Mouse (Mus musculus) retina, embryonic 14.5 days (tissue): ENCODE measurements at regions not wholly inside any gene's neighbourhood (a gene's known extent, or its start where the extent isn't known, plus 50 kb on each side); places are given as distances from the start of the nearest gene placed in this dataset.
"Not testable (repeated sequence)": the region's sequence is repeated elsewhere in the genome, so short reads cannot be mapped to it uniquely, and the experiment has no call there.

Experiments
- DNase-seq: peaks from one replicate; pipeline ENCODE4 v3.0.0-alpha.2; 2015; ENCODE audit warnings: low spot score

DNA sequence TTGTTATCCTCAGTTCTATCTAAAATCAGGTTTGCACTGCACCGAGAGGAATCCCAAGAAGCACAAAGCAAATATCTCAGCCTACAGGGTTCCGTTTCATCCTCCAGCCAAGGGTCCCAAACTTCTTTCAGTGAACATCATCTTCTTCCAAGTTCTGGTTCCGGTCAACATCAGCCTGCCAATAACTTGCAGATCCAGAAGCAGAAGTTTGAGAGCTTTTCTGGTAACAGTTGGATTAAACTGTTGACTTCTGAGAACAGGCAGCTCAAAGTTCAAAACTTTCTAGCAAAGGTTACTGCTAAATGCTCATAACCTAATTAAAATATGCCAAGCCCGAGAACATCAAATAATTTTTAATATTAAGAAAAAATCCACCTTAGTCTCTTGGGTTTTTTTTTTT lies 237.0 kb upstream of the Gm37988 start:
- DNase-seq: no peak

DNA sequence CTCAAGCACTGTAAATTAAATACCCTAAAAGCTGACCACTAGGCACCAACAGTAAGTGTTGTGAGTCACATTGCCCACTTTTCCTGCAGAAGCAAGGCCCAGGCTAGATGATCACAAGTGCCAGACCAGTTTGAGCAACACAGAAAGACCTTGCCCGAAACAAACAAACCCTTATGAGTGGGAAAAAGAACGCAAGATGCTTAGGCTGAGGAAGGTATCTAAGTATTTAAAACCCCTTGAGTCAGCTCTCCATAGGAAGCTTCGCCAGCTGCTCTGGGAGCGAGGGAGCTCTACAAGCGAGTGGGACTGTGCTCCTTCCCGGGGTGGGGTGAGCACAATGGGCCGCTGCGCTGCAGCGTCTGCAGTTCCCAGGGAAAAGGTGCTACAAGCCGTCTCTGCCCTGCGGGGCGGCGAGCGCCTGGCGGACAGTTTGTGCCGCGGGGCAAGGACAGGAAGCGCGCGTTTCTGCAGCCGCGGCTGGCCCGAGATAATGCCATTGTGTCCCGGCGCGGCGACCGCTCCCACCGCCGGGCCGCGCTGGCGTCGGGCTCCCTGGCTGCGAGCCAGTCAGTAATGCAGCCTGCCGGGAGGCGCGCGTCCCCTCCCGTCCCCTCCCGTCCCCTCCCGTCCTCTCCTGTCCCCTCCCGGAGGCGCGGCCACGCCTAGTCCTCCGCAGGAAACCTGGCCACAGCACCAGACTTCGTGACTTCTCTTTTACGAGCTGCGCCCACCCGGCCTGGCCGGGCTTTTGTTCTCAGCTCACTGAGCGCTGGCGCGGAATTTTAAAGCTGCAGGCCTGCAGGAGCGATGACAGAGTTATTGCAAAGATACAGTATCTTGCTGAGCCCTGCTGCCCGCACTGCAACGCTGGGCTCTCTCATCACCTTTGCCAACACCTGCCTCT lies 236.1 kb upstream of the Gm37988 start:
- DNase-seq: peak; percentile 79

DNA sequence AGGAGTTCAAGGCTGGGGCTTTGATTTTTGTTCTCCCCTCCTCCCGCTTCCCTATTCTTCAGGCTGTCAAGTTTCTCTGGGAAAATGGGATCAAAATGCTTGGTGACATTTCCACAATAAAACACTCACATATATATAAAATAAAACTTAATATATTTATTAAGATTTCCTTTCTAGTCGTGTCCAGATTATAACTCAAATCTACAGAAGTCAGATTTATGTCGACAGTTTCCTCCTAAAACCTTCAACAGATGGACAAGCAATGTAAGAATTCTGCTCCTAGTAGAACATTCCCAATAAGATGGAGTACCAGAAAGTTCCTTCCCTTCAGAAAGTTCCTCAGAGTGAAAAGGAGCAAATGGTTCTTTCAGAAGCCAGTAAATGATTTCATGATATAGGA lies 235.4 kb upstream of the Gm37988 start:
- no peak for DNase-seq

DNA sequence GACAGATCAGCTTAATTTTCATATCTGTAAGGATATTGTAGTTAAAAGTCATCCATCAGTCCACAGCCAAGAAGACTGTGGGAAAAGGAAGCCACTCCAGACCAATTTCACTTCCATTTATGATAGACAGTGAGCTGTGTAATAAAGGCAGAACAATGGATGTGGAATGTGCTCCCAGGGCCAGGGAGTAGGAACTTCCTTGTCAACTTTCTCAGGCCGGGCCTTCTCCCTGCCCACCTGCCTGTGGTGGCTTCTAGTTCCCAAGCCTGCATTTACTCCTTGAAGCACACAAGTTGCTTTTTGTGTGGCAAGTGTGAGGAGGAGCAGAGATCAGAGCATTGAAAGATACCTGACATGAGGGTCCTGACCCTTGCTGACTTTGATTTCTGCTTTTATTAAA lies 233.6 kb upstream of the Gm37988 start:
- DNase-seq: no peak

DNA sequence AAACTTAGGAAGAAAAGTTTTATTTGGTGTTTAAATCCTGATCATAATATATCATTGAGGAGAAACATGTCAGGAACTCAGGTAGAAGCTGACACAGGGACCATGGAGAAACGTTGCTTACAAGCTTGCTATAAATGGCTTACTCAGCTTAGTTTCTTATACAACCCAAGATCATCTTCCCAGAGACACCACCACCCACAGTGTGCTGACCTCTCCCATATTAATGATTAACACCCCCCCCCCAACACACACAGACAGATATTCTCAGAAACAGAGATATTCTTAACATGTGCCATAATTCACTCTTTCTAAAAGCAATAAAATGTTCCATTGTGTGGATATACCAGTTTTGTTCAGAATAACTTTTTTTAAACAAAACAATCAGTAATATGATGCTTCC lies 230.7 kb upstream of the Gm37988 start:
- no peak for DNase-seq

DNA sequence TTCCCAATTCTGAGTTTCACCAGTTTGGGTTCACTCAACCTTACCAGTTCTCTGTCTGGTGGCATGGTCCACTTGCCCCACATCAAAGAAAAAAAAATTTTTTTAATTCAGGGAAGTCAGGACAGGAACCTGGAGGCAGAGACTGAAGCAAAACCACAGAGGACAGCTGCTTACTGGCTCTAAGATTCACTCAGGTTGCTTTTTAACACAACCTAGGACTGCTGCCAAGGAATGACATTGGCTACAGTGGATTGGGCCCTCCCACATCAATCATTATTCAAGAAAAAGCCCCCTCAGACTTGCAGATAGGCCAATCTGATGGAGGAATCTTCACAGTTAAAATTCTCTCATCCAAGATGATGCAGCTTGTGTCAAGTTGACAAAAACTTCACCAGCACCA lies 225.2 kb upstream of the Gm37988 start:
- DNase-seq: no peak

DNA sequence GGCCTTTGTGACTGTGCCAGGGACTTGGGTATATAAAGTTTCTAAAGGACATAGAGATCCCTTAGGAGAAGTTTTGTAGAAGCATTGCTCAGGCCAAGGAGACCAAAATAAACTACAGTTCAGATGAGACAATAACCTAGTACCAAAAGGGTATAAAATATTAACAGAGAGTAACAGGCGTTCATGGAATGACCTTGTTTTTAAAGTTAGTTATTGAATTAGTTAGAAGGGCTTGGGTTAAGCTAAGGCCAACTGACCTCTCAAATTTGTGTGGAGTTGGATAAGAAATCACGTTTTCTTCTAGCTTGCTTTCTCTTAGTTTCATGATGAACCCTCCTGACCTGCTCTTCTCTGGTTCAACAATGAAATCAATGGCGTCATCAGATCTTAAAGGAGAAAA lies 209.8 kb upstream of the Gm37988 start:
- no peak for DNase-seq

DNA sequence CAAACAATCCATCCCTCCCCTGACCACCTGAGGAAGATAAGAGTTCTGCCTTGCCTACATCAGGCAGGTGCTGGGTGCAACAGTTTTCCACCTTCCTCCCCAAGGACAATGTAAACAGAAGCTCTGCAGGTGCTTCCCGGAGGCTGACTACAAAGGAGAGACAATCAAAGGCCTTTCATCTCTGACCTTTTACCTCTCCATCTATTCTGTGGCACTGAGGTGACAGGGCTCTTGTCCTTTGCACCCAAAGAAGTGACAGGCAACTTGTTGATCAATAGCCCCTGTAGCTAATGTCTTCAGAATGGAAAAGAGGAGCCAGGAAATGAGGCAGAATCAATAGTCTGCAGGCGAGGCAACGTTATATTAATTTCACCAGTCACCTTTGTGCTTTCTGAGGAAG lies 209.3 kb upstream of the Gm37988 start:
- no peak for DNase-seq

DNA sequence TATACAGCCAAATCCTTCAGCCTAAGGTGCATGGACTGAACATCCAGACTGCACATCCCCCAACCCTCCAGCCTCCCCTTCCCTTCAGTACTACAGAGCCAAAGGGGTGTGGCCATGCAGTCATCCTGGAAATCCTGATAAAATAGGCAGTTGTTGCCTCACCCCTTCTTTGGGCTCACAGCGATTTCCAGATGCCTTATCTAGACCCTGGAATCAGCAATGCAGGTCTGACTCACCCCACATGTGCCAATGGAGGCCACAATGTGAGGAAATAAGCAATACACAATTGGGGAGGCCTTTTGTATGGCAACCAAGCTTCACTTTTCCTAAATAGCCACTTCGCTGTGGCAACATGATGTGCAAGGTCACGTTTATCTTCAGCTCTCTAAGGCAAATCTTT lies 205.3 kb upstream of the Gm37988 start:
- DNase-seq: no peak

DNA sequence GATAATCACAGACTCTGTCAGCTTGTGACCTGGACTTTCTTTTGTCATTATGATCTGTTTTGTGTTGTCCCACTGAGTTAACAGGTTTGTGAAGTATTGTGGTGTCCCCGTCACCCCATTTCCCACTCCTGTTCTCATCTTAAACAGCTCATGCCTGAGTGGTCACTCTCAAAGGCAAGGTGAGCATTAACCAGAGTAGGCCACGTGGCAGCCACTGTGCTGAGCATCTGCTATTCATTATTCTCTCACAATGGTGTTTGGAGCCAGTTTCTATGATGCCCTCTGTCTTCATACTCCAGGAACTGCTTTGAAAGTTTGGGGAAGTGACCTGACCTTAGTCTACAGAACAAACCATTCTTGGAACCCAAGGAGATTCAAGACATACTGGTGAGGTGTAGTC lies 198.9 kb upstream of the Gm37988 start:
- no peak for DNase-seq

DNA sequence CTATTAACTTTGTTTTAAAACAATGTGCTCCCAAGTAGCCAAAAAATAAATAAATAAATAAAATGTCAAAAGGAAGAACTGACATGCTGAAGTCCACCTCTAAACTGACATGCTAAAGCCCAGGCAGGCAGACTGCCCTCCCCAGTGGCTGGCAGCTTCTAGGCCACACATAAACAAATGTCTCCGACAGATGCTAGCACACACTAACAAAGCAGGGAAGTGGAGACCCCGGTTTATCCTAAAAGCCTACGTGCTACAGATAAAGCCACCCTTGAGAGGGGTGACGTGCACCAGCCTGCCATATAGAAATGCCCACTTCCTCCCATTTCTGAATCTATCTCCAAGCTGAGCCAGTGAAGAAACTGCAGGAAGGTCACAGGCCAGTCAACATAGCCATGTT lies 194.4 kb upstream of the Gm37988 start:
- no peak for DNase-seq

DNA sequence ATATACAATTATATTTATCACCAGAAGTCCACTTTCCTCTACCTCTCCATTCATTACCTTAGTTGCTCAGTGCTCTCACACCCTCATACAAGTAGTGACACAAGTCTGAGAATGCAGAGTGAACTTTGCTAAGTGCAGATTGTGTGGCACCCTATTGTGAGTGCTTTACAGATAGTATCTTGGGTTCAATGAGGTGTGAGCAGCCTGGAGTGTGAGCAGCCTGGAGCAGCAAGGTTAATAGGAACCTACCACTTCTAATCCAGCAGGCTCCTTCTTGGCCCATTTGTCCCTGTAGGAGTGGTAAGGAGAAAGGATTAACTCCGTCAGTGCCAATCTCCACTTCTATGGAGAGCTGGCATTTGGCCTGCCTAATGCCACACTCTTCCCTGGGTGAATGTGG lies 192.4 kb upstream of the Gm37988 start:
- no peak for DNase-seq

DNA sequence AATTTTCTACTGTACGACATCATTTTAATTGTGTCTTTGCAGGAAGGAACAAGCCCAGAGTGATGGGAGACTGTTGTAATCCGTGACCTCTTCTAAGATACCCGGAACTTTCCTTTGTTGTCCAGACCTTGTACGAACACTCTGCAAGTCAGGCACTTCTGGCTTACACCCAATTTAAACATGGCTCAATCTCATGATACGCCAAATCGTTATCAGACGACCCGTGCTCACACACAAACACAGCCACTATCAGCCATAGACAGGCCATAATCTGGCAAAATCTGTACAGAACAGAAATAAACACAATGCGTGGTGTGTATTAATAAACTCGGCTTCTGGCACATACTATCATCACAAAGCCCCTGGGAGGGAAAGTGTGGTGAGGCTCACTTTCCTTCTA lies 190.2 kb upstream of the Gm37988 start:
- no peak for DNase-seq

DNA sequence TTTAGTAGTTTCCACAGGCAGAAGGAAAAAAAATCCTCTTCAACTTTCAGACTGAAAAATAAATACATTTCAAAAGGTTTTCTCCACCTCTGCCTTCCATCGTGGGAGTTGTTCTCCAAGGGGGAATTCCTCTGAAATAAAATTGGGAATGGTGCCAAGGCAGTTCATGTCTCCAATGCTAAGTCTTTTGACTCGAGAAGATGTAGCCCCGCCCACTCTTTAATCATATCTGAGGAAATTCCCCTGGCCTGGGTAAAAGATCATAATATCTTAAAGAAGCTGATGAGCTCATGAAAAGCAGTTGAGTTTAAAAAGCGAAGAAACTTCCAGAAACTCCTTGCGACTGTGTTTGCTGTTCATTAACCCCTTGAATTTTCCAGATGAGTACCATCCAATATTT lies 185.3 kb upstream of the Gm37988 start:
- DNase-seq: no peak

DNA sequence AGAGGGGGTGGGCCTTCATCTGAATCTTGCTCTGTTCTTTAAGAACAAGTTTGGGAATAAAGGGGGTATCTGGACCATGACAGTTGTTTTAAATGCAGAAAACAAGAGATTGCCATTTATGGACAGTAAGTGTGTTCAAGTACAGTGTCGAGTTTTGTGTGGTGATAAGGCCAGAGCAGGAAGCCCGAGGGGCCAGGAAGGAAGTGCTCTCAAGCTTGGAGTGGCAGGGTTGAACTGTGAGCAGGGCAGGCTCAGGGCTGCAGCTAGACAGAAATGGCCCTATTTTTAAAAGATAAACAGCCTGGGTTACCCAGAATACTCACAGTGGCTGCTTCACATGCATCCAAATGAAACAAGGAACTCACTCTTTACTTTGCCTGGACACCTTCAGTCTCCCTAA lies 184.4 kb upstream of the Gm37988 start:
- DNase-seq: no peak

DNA sequence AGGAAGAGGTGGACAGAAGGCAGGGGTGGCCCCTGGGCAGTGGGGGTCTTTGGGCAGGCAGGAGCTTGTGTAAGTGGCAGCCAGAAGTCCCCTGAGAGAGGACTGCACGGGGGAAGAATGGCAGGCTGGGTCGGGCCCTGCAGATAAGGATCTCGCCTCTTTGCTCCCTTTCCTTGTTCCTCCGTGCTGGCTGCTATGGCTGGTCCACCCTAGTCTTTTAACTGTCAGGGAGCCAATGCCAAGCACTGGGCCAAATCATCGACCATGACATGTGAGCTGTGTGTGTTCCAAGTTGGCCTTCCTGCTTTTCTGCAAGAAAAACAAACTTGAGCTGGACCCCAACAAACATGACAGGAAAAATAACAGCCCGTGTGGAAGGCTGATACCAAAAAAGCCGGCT lies 153.8 kb upstream of the Gm37988 start:
- no peak for DNase-seq

DNA sequence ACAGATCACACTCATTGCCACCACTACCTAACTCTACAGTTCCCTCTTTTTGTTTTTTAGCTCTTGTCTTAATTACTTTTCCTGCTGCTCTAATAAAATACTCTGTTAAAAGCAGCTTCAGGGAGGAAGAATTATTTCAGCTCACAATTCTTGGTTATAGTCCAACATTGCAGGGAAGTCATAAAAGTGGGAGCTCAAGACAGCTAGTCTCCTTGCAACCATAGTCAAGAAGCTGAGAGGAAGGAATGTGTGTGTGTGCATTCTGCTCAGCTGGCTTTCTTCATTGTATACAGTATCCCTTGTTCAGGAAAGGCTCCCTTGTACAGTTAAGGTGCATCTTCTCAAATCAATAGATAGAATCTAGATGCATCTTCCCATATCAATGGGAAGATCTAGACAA lies 152.4 kb upstream of the Gm37988 start:
- no peak for DNase-seq

DNA sequence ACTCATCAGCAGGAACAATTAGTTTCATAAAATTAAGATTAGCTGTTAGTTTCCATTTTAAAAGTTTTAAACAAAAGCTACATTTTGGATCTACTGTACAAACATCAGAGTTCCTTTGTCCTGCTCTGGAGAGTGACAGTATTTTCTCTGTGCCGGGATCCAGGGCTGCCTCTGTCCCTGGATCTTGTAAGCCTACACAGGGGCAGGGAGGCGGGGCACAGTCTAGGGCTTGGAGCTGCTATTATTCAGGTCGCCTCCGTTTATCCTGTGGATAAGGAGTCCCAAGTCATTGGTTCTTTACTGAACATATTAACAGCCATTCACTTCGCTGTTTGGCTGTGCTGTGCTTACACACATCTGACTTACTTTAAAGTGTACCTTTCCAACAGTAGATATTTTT lies 150.8 kb upstream of the Gm37988 start:
- peak; percentile 14 for DNase-seq

DNA sequence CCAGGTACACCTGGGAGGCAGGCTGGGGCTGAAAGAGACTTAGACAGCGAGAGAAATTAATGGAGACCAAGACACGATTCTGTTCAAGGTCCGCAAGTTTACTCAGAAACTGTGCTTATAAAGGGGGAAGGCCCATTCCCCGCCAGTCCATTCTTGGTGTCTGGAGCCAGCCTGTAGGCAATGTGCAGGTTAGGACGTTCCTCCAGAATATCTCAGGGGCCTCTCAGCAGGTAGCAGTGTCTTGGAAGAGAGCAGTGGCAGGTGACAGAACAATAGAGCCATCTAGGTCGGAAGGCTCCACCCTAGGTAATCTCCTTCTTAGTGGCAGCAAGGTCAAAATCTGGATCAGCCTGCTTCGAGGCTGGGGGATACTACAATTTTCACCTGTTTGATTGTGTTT lies 147.6 kb upstream of the Gm37988 start:
- not testable (repeated sequence) for DNase-seq

DNA sequence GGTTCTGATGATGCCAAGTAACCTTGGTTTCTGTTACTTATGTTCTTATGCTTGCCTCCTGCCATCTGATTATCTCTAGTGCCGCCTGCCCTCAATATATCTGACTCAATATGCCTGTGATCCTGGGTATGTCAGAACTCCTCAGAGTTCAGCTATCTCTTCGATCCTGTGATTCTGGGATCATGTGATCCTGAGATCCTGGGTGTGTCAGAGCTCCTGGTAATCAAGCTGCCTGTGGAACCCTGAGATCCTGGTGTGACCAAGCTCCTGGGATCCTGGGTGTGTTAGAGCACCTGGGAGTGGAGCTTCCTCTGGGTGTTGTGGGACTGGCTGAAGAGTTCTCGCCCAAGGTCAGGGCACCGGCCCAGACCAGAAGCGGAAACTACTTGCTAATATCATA lies 147.1 kb upstream of the Gm37988 start:
- not testable (repeated sequence) for DNase-seq

DNA sequence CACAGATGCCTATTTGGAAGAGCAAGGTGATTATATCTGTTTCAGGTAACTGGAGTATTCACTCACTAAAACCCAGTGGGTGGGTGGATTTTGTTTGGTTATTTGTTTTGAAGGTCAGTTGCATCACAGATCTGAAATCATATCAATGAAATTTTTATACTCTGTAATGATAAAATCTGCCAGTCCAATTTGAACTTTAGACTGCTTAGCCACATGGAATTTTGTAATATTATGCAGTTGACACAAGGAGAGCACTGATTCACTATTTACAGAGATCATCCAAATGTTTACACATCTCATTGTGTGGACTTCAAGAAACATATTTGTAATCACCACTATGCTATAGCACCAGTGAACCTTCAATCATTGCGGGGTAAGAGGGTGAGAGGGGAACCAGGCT lies 145.9 kb upstream of the Gm37988 start:
- DNase-seq: no peak

DNA sequence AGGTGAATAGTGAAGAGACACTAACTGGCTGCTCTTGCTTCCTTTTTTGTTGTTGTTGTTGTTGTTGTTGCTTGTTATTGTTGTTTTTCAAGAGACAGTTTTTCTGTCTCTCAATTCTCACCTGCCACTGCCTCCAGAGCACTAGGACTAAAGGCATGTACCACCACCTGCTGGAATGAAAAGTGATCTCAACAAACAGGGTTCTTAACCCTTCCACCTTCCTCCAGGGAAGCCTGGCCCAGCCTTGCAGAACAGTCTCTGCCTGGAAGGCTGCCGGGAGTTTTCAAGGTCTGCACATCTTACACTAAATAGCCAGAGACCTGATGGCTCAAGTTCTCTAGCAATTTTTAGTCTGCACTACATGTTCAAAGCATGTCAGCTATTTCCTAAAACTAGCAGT lies 138.0 kb upstream of the Gm37988 start:
- no peak for DNase-seq

DNA sequence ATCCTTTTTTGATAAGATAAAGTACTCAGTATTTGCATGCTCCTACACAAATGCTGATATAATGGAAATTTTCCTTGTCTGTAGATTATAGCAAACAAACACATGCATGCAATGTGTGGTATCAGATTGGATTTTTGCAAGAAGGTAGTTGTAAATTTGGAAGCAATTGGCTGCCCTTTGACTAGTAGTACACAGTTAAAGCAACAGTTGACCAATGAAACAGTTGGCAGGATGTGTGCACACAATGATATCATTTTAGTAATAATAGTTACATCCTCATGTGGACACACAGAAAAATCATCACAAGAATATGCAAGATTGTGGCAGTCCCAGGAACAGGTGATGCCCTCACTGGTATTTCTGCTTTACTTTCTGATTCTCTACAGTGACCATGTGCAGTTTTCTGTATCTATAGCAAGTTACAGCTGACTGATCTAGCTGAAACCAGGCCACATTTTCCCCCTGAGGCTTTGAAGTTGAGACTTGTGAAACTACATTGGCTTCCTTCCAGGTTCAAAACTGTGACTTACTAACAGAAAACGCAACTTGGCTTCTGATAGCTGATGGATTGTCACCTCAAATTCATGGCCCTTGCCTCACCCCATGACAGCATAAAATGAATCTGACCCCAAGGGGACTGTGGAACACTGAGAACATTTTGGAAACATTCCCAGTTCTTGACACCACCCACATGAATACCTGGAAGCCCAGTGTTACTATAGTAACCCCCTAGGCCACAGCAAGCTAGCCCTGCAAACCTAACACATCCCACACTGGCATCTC lies 136.3 kb upstream of the Gm37988 start:
- DNase-seq: no peak

DNA sequence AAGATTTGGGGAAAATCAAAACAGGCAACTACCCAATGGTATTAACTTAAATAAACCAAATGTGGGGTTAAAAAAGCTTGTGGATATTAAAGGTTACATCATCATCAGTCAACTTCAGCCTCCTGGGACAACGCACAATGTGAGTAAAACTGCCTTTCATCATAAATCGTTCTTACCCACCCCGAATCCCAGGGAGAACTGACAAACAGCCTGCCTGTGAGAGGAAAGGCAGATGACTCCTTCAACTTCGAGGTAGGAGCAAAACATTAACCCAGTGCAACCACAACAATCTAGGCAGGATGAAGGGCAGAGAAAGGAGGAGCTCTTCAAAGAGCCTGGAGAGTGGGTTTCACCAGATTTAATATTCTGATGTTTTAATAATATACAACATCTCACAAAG lies 135.3 kb upstream of the Gm37988 start:
- DNase-seq: no peak
